Mouse (Mus musculus) gastrocnemius, adult 8-10 months (tissue): ENCODE measurements around the gene Ddx55. TPM values are rescaled to one million over a fixed set of nuclear protein-coding genes. Genes with fewer than 3 reads are reported as not detected.

Experiments used
- DNase-seq, 2 experiments: peaks; one replicate each; pipeline ENCODE4 v3.0.0; 2022; ENCODE audit warnings: low spot score in 2 of 2
- total RNA-seq, 4 experiments: library from RNA; stranded (reverse); gene quantifications; 2 replicates each; pipeline ENCODE4 v1.2.4; 2022

The Ddx55 gene
- total RNA-seq, 4 experiments from 2014 or later = 3.8 to 8.0 (median 4.9) TPM

DNA sequence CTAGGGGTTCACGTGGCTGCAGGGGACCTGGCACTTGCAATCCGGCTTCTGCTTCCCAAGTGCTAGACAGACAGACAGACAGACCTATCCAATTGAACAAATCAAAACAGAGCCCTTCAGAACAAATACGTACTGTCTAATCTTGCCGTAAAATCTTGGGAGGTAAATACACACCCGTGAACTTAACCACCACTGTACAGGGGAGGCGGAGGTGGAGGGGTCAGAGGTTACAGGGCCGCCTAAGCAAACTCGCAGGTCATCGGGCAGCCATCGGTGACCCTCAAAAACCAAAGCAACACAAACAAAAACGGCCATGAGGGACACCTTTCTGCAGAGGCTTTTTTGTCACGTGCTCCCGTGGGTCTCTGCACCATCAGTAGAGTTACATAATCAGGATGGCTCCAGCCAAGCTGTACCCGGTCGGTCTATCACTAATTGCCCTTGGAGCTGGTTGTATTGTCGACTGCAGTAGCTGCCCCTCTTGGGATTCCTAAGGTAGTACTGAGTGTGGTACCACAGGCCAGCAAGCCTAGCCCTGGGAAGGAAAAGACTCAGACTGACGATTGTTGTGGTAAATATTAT lies 52.5 kb downstream of the Ddx55 start:
- DNase-seq = no peak

DNA sequence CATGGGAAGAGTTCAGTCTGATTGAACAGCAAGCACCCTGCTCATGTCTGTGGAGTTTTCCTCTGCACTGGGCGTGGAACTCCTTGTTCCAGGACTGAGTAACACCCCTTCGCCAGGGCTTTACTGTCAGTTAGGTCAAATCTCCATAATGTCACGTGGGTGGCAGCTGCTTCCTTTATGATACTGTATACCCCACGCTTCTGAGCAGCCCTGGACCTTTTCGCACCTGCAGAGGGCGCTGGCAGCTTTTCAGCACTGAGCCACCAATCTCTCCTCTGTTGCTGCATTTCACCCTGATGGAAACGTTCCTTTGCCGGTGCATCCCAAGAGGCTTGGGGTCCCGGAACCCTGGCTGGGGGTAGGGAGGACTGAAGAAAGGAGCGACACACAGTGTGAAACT lies 58.3 kb downstream of the Ddx55 start:
- no peak for DNase-seq

DNA sequence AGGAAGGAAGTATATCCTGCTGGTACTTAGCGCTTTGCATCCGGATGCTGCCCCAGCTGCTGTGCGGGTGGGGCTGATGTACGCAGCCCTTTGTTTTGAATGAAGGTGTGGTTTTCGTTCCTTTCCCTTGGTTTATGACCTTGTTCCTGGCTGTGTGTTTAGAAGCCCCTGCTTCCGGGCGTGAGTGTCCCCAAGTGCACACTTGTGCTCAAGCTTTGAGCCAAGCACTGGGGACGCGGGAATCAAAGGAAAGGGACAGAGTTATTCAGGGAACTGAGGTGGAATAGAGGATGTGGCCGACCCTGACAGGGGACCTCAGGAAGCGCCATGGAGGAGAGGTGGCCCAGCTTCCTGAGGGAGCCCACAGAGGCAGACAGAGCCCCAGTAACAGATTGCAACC lies 62.0 kb downstream of the Ddx55 start:
- DNase-seq = no peak

DNA sequence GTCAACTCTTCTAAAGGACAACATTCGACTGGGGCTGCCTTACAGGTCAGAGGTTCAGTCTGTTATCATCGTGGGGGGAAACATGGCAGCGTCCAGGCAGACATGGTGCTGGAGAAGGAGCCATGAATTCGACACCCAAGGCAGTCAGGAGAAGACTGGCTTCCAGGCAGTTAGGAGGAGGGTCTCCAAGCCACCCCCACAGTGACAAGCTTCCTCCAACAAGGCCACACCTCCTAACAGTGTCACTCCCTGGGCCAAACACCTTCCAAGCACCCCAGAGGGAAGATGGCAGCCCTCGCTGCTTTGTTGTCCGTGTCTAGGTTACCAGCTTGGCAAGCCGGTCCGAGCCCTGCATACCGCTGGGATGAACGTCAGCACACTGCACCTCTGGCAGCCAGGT lies 66.0 kb downstream of the Ddx55 start:
- no peak for DNase-seq

Other genes with a start within 250 kb of the Ddx55 start
- gene Mphosph9, start 224.9 kb upstream of the Ddx55 start, total RNA-seq = 1 to 10 TPM; 2.0 to 3.1 (median 2.6) TPM
- gene 2810006K23Rik, start 224.8 kb upstream of the Ddx55 start, total RNA-seq = 1 to 10 TPM; 6.4 to 7.5 (median 7.0) TPM
- 100 to 1,000 TPM; 151 to 169 (median 168) TPM for gene Cdk2ap1, start 189.8 kb upstream of the Ddx55 start, total RNA-seq
- gene Sbno1, start 126.9 kb upstream of the Ddx55 start, total RNA-seq = 10 to 100 TPM; 41.8 to 53.6 (median 48.2) TPM
- gene Kmt5a, start 112.9 kb upstream of the Ddx55 start, total RNA-seq = 100 to 1,000 TPM; 217 to 342 (median 227) TPM
- gene Rilpl2, start 74.5 kb upstream of the Ddx55 start, total RNA-seq = 1 to 10 TPM; 3.2 to 5.1 (median 4.2) TPM
- 10 to 100 TPM; 19.8 to 27.9 (median 25.2) TPM for gene Snrnp35, start 69.7 kb upstream of the Ddx55 start, total RNA-seq
- 100 to 1,000 TPM; 208 to 326 (median 241) TPM for gene Rilpl1, start 21.5 kb upstream of the Ddx55 start, total RNA-seq
- gene Tmed2, start 12.2 kb upstream of the Ddx55 start, total RNA-seq = 100 to 1,000 TPM; 149 to 173 (median 155) TPM
- 10 to 100 TPM; 33.3 to 42.9 (median 38.7) TPM for gene Eif2b1, start 26.3 kb downstream of the Ddx55 start, total RNA-seq
- gene Gtf2h3, start 26.3 kb downstream of the Ddx55 start, total RNA-seq = 10 to 100 TPM; 12.7 to 18.5 (median 16.5) TPM
- gene Atp6v0a2, start 75.7 kb downstream of the Ddx55 start, total RNA-seq = 10 to 100 TPM; 29.1 to 38.6 (median 32.5) TPM
- gene Dnah10, start 172.2 kb downstream of the Ddx55 start, total RNA-seq = under 1 TPM in 3 of 4 experiments, not detected in 1; 0.02 to 0.05 (median 0.02) TPM